Mouse (Mus musculus) heart, postnatal 14 days (tissue): ENCODE results near the gene Supt4a. TPM values are rescaled to one million over a fixed set of nuclear protein-coding genes. Genes with fewer than 3 reads are reported as not detected.

ENCODE experiments used
- DNase-seq, 2 experiments: peaks; one replicate each; pipeline ENCODE4 v3.0.0; 2021 to 2022
- intact Hi-C: fragments of 180-260 bp; cut with DNase I; formaldehyde crosslinking; loops from one replicate; pipeline ENCODE4 v1.15.1; 2025
- total RNA-seq, 2 experiments: library from RNA; stranded (reverse); gene quantifications; 2 replicates each; pipeline ENCODE4 v1.2.3; 2021

The Supt4a gene
- total RNA-seq, 2 experiments from 2014 or later = 47.8 to 51.1 TPM

DNA sequence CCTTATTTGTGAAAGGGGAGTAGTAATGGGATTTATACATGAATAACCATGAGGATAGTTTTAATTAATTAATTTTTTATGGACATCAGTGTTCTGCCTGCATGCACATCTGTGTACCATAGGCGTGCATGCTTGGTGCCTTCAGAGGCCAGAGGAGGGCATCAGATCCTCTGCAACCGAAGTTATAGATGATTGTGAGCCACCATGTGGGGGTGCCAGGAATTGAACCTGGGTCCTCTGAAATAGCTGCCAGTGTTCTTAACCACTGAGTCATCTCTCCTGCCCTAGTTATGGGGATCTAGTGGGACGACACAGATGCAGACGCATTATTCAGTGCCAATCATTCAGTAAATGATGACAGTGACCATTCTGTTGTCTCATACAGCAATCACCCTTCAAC, 14.5 kb upstream of the Supt4a start:
- DNase-seq = no peak
- intact Hi-C loops = no loop called here

DNA sequence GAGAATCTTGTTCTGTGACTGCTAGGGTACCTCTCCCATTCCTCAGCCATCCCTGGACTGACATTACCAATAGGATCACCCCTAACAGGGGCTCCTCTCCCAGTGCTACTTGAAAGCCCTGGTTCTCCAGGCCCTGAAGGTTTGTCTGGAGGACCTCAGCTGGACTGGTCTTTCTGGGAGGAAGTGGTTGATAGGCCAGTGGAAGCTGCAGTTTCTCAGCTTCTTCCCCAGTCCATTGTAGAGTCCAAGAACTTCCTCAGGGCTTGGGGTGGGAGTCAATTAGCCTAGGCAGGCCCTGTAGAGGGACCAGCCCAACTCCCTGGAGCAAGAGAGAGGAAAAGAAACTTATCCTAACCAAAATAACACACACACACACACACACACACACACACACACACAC, 11.8 kb upstream of the Supt4a start:
- intact Hi-C loops = no loop called here
- DNase-seq = no peak

DNA sequence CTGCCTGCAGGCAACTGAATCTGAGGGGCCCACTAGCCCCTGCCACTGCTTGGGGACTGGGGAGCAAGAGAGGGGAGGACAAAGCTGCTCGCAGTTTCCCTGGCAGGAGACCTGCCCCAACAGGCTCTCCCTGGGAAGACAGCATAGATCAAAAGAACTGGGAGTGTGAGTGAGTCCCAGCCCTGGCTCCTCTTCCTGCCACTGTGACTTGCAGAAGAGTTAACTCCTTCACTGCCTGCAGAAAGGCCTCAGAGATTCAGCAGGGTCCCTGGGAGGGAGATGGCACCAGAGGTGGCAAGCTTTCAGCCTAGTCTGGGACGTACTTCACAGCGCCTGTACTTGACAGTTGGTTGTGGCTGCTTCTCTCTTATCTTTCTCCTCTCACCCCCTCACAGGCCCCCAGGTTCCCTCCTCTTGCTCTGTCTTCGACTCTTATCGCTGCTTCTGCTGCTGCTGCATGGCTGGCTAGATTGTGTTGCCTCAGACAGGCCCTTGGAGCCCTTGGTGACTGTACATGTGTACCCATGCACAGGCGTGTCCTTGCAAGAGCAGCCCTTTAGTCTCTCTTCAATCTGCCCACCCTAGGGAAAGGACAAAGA, 11.3 kb upstream of the Supt4a start:
- intact Hi-C loops = no loop called here
- no peak for DNase-seq

DNA sequence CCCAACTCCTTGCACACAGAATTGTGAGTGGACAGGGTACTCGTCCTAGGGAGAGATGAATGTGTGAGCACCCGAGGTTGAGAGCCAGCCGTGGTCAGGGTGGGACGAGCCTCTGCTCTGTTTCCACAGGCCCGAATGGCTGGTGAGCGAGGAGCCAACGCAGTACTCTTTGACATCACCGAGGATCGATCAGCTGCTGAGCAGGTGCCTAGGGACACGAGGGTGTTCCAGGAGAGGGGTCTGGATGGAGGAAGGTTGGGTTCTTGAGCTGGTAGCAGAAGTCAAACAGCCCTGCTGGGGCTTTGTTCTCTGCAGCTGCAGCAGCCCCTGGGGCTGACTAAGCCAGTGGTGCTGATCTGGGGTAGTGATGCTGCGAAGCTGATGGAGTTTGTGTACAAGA, 10.3 kb upstream of the Supt4a start:
- DNase-seq = no peak
- intact Hi-C loops = no loop called here

DNA sequence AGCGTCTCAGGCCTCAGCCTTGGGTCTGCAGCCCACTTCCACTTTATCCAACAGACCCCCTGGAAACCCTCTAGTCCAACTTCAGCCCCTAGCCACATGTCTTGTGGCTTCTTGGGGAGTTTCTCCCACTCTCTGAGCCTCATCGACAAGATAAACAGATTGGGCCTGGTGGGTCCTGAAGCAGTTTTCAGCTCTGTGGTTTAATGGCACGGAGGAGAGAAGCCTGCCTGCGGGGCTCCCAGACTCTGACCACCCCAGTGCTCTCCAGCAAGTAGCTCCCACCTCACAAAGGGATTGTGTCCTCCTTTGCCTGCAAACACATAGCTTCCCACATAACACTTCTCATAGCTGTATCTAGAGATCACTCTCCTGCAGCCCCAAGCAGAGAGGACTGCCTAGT, 9.9 kb upstream of the Supt4a start:
- DNase-seq = no peak
- intact Hi-C loops = no loop called here

DNA sequence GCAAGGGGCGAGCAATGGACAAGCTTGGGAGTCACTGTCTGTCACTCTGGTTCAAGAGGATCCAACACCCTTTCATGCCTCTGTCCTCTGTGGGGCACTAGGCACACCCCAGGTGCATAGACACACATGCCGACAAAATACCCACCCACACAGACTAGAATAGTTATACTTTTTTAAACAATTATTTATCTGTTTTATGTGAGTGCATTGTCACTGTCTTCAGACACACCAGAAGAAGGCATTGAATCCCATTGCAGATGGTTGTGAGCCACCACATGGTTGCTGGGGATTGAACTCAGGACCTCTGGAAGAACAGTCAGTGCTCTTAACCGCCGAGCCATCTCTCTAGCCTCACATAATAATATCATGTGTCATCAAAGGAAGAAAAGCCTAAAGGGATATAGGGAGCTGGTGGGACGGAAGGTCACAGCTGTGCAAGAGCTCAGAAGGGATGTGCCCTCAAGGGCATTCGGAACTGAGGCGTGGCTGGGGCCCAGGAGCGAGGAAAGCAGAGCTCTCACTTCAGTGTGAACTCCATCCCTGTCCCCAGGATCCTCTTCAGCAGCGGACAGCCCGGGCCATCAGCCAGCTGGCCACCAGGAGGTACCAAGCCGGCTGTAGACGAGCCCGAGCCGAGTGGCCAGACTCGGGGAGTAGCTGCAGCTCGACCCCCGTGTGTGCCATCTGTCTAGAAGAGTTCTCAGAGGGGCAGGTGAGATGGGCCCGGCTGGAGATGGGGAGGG, 8.3 kb upstream of the Supt4a start:
- intact Hi-C loops = no loop called here
- no peak for DNase-seq

DNA sequence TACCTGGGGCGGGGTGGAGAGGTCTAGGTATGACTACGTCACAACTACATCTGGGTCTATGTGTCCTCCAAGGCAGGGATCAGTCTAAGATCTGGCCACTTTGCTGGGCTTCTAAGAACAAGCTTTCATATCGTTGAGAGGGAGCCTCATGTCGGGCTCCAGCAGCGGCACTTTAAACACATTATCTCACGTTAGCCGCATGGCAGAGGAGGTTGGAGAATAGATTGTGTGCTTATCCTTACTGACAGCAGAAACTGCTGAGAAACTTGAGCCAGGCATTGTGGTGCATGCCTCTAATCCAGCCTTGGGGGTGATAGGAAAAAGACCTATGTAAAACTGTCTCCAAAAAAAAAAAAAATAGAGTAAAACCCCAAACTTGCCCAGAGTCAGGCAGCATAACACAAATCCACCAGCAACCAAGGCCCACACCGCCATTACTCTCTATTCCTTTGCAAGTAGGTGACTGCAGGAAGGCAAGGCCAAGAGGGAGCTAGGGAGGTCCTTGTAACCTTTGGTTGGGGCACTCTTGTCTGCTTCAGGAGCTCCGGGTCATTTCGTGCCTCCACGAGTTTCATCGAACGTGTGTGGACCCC, 7.7 kb upstream of the Supt4a start:
- no peak for DNase-seq
- intact Hi-C loops = no loop called here

DNA sequence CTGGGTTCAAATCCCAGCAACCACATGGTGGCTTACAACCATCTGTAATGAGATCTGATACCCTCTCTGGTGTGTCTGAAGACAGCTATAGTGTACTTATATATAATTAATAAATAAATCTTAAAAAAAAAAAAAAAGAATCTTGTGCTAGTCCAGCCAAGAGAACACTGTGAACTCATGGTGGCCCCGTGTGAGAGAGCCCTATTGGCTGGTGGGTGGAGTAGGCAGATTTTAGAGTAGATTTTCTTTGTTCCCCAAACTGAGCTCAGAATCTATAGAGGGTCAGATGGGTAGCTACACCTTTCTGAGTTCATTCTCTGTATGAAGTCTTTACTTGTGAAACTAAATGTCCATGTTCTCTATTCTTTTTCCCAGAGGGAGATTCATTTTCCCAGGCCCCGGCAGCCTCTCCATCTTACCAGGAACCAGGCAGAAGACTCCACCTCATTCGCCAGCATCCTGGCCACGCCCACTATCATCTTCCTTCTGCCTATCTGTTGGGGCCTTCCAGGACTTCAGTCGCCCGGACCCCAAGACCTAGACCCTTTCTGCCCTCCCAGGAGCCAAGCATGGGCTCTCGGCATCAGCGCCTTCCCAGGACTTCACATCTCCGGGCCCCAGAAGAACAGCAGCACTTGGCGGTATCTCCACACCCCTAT, 6.6 kb upstream of the Supt4a start:
- intact Hi-C loops = no loop called here
- no peak for DNase-seq

DNA sequence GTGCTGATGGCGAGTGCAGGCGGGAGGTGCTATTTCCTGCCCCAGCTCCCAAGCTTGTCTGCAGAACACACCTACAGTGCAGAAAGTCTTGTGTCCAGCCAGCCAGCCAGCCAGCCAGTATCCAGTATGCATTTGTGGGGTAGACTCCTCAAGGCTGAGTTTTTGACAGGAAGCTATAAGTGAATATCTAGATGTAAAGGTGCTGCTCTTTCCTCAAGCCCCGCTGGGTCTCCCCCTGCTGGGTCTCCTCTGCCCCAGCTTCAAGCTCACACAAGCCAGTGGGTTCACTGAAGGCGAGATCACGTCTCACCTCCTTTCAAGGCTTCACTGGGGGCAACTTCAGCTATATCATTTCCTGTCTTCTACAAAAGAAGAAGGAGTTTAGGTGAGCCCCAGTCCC, 3.0 kb upstream of the Supt4a start:
- intact Hi-C loops = no loop called here
- DNase-seq = no peak

DNA sequence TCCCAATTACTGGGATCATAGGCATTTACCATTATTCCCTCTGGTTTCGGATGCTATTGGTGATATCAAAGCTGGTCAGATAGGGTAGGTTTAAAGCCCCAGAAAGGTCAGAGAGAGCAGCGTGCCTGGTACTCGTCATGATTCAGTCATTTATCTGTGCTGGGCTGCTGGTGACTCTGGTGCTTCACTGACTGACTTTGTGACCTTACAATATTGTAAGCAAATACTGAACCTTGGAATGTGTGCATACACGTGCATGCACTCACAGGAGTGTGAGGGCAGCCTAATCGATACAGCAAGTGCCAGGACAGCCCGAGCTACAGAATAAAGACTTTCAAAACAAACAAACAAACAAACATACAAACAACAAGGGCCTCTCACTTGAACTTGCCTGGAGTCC, 1.7 kb upstream of the Supt4a start:
- intact Hi-C loops = no loop called here
- DNase-seq = no peak

DNA sequence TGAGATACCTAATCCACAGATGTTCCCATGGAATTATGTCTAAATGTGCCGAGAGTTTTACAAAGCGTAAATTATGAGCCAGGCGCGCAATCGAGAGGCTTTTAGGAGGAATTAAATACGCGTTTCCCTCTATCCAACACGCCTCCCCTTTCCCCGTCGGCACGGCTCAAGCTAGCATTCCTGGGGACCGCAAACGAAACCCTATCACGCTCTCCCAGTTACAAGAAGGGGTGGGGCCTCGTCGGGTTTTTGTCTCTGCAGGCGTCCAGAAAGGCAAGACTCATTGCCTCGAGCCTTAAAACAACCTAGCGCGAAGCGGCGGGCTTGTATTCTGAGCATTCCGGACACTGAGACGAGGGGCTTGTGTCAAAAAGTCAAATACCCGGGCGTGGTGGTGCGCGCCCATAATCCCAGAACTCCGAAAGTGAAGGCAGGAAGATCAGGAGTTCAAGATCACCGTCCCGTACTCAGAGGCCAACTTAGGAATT, 661 bp upstream of the Supt4a start:
- peak; percentile 39 to 61 for DNase-seq
- intact Hi-C loops = no loop called here

DNA sequence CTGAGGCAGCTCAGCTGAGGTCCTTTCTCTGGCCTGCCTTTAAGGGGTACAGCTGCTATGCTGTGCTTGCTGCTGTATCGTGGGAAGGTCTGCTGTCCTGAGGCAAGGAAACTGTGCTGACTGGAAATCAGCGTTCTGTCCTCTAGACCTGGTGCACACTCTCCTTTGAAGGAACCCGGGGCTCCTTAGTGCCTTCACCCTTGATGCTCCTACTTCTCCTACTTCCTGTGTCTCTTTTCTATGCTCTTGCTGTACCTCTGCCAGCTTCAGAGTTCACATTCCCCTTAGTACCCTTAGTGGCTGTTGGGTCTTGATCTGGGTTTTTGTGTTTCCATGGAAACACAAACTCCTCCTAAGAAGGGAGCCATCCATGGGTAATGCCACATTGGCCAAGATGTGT, 6.3 kb downstream of the Supt4a start:
- DNase-seq = no peak
- intact Hi-C loops = no loop called here

DNA sequence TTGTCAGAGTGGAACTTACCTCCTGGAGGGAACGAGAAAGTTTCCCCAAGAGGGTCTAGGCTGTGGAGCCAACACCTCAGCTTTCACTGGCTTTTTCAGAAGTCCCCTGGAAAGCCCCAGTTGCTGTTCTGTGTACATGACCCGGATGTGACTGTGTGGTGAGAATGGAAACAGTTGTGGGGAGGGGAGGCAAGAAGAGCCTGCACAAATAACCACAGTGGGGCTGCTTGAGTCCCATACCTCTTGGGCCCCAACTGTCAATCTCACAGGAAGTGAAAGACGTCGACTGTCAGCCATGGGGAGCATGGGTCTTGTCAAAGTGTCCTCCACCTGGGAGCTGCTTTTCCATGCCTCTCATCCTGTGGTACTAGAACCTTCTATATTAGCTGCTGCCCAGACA, 7.6 kb downstream of the Supt4a start:
- intact Hi-C loops = no loop called here
- no peak for DNase-seq

DNA sequence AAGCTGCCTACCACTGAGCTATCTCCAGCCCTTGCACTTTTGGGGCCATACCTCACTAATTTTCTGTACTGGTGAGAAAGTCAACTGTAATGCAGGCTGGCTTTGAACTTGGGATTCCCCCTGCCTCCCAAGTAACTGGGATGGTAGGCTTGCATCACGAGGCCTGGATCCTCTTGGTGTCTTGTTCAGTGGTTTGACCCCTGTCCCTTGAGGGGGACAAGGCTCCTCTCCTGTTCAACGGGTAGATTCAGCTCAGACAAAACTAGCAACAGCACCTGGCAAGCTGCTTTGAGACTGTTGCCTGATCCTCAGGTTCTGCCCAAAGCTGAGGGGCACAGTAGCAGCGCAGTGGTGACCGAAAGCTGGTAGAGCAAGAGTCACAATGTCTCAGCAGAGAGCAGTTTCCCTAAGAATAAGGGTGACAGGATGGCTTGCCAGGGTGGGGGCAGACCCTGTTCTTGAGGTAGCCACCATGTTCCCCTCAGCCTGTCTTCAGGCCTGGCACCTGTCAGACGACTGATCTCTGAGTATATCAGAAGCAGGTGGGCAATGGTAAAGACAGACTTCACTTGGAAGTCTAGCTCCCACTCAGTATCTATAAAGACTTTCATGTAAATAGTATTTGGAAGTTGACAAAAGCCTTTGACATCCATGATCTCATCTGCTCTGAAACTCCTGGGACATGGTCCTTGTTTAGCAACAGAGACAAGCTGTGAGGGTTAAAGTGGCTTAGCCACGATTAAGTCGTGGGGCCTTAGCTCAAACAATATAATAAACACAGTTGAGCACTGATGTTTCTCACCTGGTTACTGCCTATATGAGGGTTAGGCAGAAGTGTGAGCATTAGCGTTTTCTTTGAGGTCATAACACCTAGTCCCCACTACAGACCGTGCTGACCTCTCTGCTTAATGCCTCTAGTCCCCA, 8.5 kb downstream of the Supt4a start:
- intact Hi-C loops = no loop called here
- DNase-seq = no peak

DNA sequence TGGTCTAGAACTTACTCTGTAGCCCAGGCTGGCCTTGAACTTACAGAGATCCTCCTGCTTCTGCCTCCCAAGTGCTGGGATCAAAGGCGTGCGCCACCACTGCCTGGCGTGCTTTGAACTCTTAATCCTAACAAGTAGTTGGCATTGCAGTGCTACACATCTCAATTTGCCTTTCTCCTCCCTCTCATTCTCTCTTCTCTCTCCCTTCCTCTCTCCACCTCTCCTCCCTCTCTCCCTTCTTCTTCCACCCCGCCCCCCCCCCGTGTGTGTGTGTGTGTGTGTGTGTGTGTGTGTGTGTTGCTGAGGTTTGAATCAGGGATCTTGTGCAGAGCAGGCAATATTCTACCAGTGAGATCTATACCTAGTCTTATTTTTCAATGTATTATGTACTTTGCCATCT, 10.0 kb downstream of the Supt4a start:
- no peak for DNase-seq
- intact Hi-C loops = no loop called here

DNA sequence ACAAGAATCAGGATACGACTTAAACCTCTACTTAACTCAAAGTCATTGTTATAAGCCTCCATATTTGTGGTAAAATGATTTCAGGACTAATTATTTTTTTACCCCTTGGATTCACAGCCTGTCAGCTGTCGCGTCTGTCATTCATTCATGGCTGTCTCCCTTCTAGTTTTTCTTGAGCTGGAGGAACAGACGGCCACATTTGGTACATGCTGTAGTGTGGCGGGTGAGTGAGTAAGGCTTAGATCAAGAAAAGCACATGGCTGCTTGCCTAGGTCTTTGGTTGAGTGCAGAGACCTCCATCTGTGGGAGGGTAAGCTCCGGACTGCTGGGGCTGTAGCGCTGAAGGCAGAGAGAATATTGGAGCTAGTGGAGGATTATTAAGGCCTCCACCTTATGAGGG, 10.4 kb downstream of the Supt4a start:
- DNase-seq = no peak
- intact Hi-C loops = no loop called here

DNA sequence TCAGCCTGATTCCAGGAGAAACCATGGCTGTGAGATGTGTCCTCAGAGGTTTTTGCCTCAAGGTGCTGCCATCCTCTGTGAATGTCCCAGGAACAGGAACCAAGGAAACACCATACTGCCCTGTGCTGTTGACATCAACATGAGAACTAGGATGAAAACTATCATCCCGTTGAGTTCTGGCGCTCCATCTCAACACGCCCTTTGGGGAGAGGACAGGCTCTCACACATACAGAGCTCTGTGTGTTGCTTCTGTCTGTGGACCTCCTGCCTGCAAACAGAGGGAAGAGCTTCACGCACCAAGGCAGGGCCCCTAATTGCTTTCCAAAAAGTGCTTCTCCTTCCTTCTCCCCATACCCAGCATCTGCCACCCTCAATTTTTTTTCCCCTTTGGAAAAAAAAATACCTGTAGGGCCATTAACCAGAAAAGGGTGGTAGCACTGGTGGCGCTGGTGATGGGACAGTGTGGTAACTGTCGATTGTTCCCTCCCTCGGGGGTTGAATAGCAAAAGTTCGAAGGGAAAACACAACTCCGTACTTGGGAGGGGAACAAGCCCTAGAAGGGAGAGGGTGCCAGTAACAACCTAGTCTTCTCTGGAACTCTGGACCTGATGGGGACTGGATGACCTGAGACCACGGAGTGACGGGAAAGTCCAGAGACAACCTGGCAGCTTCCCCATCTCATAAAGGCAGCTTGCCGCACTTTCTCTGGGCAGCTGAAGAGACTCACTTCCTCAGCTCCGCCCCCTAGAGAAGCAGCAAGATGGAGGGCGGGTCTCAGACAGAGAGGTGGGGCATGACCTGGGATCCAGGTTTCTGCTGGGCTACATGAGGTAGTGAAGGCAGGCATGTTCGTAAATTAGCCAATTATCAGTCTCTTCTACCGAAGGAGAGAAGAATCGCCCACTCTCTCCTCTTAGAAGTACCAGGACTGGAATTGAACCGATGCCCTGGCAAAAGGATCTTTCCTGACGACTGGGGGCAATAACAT, 11.1 kb downstream of the Supt4a start:
- intact Hi-C loops = no loop called here
- DNase-seq = no peak

DNA sequence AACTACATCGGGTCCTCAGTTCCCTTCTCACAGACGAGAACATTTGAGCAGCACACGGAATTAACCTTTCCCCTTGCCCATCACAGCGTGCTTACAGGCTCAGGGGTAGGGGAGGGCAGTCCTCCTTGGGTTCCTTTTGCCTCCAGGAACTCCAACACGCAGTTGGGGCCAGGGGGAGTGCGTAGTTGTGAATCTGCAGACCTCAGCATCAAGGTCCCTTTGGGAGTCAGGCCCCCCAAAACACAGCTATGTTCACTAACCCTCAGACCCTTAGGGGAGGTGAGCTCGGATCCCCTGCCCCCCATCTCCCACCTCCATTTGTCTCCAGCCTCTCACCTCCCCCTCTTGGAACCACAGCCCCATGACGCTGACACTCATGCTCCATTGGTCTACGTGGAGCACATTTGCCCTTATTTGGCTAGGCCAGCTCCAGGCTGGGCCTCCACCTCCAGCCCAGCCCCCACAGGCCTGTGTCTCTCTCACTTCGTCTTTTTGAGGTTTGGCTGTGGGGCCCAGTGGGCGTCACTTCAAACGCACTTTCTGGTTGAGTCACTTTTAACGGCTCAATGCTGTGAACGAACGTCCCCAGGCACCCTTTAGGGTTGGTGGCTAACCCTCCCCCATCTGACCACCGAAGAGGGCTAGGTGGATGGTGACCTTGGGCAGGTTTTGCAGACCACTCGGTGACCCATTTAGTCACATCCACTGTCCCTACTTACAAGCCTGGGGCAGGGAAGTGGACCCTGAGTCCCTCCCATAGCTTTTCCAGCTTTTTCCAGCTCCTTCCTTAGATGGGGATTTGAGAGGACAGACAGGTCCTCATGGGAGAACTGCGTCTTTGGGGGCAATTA, 12.1 kb downstream of the Supt4a start:
- intact Hi-C loops = no loop called here
- peak in 1 of 2 experiments; percentile 42 for DNase-seq
